Mouse (Mus musculus): ENCODE measurements around the gene Olfr1445. TPM values are rescaled to one million over a fixed set of nuclear protein-coding genes. Genes with fewer than 3 reads are reported as not detected.

Olfr1445 gene
- not detected in 2 replicates for polyA plus RNA-seq (2012; rRNA removed)

GRCm38 (mm10) chr19:12883555-12883954 is at the start of gene Olfr1445:
Olfr1445 (plus strand) TSS chr19:12883855.

DNA sequence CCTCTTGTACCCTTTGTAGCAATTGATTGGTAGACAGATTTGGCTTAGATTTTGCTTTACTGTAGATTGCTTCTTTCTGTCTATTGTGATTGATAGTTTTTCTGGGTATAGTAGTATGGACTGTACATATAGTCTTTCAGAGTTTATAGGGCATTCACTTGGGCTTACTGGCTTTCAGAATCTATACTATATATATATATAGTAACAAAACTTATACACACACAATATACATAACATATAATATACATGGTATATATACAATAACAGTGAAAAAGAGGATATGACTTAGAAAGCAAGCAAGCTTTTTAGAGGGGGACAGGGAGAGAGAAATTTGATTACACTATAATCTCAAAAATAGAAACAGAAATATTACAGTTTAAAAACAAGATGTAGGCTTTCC is 37.3 kb upstream of the Olfr1445 start, which contains the start of gene Gm5244:
Gm5244 (plus strand) TSS at position 301 of the 400 bp plus-strand sequence.

DNA sequence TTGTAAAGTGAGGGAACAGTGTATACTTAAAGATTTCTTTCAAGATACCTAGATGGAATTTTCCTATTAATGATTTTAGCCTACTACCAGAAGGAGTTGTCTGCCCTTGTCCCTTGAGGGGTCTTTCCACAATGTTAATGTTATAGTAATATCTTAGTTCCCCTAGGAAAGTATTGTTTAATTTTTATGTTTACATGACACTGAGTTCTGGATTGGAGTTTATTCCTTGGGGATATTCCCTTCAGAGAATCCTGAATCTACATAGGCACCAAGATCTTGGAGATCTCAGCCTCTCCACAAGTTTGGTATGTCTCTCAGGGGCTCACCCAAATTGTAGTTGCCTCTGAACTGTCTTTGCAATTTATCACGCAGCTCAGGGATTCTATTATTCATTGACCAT is 26.7 kb upstream of the Olfr1445 start, which contains the start of gene Olfr1444:
Olfr1444 (plus strand) TSS at position 301 of the 400 bp plus-strand sequence.

GRCm38 (mm10) chr19:12893424-12893823 is 9.8 kb downstream of the Olfr1445 start, which contains the start of gene Olfr1446:
Olfr1446 (minus strand) TSS chr19:12893524.

GRCm38 (mm10) chr19:12903643-12904042 is 20.0 kb downstream of the Olfr1445 start, which contains the start of gene Olfr1447:
Olfr1447 (minus strand) TSS chr19:12903743.

GRCm38 (mm10) chr19:12924319-12924718 is 40.7 kb downstream of the Olfr1445 start, which contains the start of gene Olfr1448:
Olfr1448 (minus strand) TSS chr19:12924419.

DNA sequence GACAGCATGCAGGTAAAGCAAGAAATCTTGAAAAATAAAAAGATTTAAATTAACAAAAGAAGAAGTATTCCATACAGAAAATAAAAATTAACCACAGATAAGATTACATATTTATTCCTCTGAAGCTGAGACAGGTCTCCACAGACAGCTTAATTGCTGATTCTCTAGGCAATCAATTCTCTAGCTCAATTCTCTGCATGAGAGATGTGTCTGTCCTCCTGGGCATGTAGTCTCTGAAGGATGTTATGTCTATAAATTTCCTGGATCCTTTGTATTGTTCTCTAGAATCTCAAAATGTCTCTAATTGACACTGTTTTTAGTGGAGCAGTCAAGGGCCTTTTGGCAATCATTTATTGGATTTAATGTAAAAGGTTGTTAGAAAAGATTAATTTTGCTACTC is 46.9 kb downstream of the Olfr1445 start, which contains the start of gene Olfr1449:
Olfr1449 (plus strand) TSS at position 301 of the 400 bp plus-strand sequence.

Other genes starting within 250 kb of the Olfr1445 start
- not detected in 2 replicates for gene Olfr1442, start 213.4 kb upstream of the Olfr1445 start, polyA plus RNA-seq (2012; rRNA removed)
- gene Olfr1443, start 205.7 kb upstream of the Olfr1445 start, polyA plus RNA-seq (2012; rRNA removed): not detected in 2 replicates
- not detected in 2 replicates for gene Keg1, start 188.1 kb upstream of the Olfr1445 start, polyA plus RNA-seq (2012; rRNA removed)
- 3.8 and 4.0 TPM in 2 replicates for gene Cntf, start 118.2 kb upstream of the Olfr1445 start, polyA plus RNA-seq (2012; rRNA removed)
- 35.9 and 40.1 TPM in 2 replicates for gene Zfp91, start 87.7 kb upstream of the Olfr1445 start, polyA plus RNA-seq (2012; rRNA removed)
- gene Lpxn, start 87.7 kb upstream of the Olfr1445 start, polyA plus RNA-seq (2012; rRNA removed): 1.6 and 2.0 TPM in 2 replicates
- gene Gm5244, start 37.2 kb upstream of the Olfr1445 start, polyA plus RNA-seq (2012; rRNA removed): not detected in 2 replicates
- gene Olfr1444, start 26.6 kb upstream of the Olfr1445 start, polyA plus RNA-seq (2012; rRNA removed): not detected in 2 replicates
- gene Olfr1446, start 9.7 kb downstream of the Olfr1445 start, polyA plus RNA-seq (2012; rRNA removed): not detected in 2 replicates
- not detected in 2 replicates for gene Olfr1447, start 19.9 kb downstream of the Olfr1445 start, polyA plus RNA-seq (2012; rRNA removed)
- gene Olfr1448, start 40.6 kb downstream of the Olfr1445 start, polyA plus RNA-seq (2012; rRNA removed): not detected in 2 replicates
- not detected in 2 replicates for gene Olfr1449, start 47.0 kb downstream of the Olfr1445 start, polyA plus RNA-seq (2012; rRNA removed)
- not detected in 2 replicates for gene Olfr1450, start 66.4 kb downstream of the Olfr1445 start, polyA plus RNA-seq (2012; rRNA removed)
- gene Olfr1451, start 111.2 kb downstream of the Olfr1445 start, polyA plus RNA-seq (2012; rRNA removed): not detected in 2 replicates
- not detected in 2 replicates for gene Olfr1453, start 144.5 kb downstream of the Olfr1445 start, polyA plus RNA-seq (2012; rRNA removed)
- not detected in 2 replicates for gene Olfr1454, start 176.8 kb downstream of the Olfr1445 start, polyA plus RNA-seq (2012; rRNA removed)
- gene Olfr1457, start 214.0 kb downstream of the Olfr1445 start, polyA plus RNA-seq (2012; rRNA removed): not detected in 2 replicates
- gene Olfr1458, start 222.9 kb downstream of the Olfr1445 start, polyA plus RNA-seq (2012; rRNA removed): not detected in 2 replicates